Mouse (Mus musculus): Measurements from ENCODE around the gene Prss28.

GRCm38 (mm10) chr17:25318354-25318753, 9.9 kb downstream of the Prss28 start, which contains the start of gene Prss29:
- TF ChIP-seq CTCF (conservative IDR thresholded peaks at IDR 0.05 in 1 of 2, IDR thresholded peaks at IDR 0.05 in 1 of 2; ENCODE audit: low read depth in 2 of 2, low read length in 2 of 2) (no peak), ZMIZ1 (IDR thresholded peaks at IDR 0.05; ENCODE audit: low read depth, low read length) (no peak)
